Mouse (Mus musculus) cerebellum, postnatal 4 days (tissue): Measurements from ENCODE around the gene Spata22.
"Not testable (repeated sequence)": the region's sequence is repeated elsewhere in the genome, so short reads cannot be mapped to it uniquely, and the experiment has no call there.

Source experiments
- DNase-seq, 2 experiments: peaks; one replicate each; pipeline ENCODE4 v3.0.0; 2022; ENCODE audit warnings: low spot score in 2 of 2, mixed read lengths in 1 of 2

The Spata22 gene

DNA sequence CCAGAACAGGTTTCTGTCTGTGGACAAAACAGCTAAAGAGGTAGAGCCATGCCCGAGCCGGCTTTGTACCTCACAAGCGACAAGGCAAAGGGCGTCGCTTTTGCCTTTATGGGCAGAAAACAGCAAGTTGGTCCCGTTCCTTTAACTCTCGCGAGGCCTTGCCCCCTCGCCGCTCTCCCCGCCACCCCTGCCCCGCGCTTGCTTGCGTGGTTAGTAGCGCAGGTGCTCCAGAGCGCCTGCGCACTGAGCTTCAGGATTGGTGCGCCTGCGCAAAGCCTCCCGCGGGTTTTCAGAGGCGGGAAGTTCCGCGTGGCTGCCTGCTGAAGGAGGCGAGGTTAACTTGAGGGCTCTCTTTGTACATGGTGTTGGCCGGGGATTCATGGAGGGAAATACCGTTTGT, at the start of gene Spata22, which contains the start of the genes Aspa and Gm49340:
Gene Spata22 (plus strand): TSS at position 300 of the 400 bp plus-strand sequence.
Gene Aspa (minus strand): TSS at position 155 of the 400 bp plus-strand sequence.
Gene Gm49340 (plus strand): TSS at position 300 of the 400 bp plus-strand sequence.
- no peak for DNase-seq

DNA sequence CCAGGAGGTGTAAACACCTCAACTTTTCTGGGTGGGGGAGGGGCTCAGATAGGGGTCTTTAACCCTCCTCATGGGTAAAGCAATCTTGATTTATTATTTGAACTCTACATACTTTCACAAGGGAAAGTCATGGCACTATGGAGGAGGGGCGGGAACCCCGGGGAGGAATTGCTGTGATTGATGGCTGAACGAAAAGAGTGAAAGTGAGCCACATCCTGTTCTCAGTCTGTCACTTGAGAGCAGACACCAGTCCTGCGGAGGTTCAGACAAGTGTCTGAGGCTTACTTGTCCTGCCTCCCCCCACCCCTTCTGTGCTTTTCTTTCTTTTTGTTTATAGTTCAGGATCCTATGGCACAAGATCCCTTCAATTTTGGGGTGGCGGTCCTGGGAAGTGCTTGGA, 48.8 kb upstream of the Spata22 start:
- DNase-seq = no peak

DNA sequence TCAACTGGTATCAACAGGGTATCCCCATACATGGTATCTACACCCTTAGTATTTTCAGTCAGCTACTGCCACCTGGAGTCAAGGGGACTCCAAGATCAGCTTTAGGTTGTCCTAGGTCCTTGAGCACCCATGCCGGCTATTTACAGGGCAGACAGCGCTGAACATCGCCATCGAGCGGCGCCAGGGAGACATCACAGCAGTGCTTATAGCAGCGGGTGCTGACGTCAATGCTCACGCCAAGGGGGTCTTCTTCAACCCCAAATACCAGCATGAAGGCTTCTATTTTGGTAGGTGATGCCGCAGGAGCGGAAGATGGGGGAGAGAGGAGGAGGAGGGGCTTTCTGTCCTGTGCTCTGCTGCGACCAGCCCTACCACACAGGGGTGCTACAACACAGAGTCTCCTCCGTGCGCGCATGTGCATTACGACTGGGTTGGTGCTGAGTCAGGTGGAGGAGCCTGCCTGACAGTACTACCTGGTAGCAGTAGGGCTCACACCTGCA, 48.0 kb upstream of the Spata22 start:
- DNase-seq = peak; percentile 39 to 53

DNA sequence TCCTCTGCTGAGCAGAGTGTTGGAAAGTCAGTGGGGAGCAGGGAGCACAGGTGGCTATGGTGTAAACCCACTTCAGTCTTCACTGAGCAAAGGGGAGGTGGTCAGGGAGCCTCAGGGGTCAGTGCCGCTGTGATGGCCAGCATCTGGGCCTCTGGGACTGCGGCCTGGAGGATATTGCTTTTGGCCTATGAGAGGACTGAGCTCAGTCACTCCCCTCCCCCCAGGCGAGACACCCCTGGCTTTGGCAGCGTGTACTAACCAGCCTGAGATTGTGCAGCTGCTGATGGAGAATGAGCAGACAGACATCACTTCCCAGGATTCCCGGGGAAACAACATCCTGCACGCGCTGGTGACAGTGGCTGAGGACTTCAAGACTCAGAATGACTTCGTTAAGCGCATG, 46.2 kb upstream of the Spata22 start:
- DNase-seq = no peak

DNA sequence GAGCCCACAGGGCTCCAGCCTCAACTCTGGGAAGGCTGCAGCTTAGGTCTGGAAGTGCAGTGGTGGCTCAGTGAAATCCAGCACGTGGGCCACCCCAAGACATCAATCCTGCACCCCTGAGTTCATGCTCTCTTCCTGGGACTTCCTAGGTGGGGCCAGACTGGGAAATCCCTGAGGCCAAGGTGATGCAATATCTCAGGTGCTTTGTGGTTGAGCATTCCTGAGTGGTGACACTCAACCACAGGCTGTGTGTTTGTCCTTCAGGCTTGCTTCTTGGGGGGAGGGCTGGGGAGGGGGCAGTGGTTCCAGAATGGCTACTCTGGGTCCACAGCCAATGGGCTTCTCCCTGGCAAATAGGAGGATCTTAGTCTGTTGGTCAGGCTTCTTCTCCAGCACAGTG, 45.6 kb upstream of the Spata22 start:
- DNase-seq = no peak

DNA sequence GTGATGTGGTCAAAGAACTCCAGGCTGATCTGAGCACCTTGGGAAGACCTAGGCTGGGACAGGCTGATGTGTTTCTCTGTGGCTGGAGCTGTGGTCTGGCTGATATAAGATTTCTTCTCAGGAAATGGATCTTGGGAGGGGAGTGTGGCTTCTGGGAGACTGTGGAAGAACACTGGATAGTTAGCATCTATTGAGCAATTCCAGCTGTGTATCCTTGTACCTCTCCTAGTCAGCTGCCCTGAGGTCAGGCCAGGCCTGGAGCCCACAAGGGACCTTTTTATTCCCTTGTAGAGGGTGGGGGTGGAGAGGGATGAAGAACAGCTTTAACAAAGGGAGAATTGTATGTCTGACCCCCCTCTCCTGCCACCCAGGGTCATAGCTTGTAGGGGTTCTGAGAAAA, 45.2 kb upstream of the Spata22 start:
- no peak for DNase-seq

DNA sequence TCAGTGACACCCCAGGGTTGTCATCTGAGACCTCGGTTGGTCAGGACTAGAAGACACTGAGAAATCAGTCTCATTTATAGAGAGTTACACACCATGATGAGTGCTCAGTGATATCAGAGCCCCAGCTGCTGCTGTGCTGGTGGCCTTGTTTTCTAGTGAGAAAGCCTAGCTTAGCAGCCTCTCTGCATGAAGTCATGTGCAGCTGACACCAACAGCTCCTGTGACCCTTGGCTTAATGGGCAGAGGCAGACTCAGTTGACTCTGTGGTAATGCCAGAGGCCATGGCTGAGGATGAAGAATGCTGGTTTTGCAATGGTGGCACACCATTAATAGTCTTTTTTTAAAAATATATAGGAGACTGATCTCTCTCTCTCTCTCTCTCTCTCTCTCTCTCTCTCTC, 39.9 kb upstream of the Spata22 start:
- no peak for DNase-seq

DNA sequence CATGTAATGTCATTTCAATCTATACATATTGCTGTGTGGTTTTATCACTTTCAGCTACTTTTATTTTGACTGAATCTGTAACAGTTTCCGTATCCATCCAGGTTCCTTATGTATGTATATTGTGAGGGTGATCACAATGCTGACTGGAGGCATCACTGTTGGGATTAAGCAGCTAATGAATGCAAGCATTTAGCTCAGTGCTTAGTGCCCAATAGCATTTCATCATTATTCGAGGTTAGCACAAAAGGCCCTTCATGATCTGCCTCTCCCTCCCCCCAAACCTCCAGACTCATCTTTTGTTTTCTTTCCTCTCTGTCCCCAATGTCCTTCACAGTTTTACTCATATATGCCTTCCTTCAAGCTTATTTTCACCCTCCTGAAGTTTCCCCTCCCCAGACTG, 26.4 kb upstream of the Spata22 start:
- DNase-seq = no peak

DNA sequence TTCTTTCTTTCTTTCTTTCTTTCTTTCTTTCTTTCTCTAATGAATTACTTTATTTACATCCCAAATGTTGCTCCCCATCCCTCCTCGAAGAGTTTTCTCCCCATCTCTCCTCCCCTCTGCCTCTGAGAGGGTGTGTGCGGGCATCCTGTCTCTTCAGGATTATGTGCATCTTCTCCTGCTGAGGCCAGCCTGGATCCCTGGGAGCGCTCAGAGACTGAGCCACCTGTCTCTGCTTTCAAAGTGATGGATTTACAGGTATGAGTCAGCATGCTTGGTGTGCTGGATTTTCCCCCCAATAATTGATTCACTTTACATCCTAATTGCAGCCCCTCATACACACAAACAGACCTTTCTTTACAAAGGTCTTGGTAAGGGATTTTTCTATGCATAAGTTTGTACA, 13.6 kb upstream of the Spata22 start:
- DNase-seq = no peak

DNA sequence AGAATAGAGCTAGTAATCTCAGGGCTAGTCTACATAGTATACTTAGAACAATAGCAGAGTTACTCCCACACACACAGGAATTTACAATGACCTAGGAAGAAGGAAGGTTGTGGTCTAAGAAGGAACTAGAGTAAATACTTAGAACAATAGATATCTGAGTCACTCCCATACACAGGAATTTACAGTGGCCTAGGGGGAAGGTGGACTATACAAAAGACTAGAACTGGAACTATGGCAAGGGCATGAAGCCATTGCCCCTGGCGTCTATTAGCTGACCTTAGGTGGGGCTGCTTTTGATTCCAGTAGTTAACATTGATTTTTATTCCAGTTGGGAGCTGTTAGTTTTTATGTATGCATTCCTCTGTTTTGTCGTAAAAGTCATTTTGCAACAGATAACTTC, 11.0 kb upstream of the Spata22 start:
- DNase-seq = not testable (repeated sequence)

GRCm38 (mm10) chr11:73321064-73321463, 8.5 kb upstream of the Spata22 start:
- not testable (repeated sequence) for DNase-seq

DNA sequence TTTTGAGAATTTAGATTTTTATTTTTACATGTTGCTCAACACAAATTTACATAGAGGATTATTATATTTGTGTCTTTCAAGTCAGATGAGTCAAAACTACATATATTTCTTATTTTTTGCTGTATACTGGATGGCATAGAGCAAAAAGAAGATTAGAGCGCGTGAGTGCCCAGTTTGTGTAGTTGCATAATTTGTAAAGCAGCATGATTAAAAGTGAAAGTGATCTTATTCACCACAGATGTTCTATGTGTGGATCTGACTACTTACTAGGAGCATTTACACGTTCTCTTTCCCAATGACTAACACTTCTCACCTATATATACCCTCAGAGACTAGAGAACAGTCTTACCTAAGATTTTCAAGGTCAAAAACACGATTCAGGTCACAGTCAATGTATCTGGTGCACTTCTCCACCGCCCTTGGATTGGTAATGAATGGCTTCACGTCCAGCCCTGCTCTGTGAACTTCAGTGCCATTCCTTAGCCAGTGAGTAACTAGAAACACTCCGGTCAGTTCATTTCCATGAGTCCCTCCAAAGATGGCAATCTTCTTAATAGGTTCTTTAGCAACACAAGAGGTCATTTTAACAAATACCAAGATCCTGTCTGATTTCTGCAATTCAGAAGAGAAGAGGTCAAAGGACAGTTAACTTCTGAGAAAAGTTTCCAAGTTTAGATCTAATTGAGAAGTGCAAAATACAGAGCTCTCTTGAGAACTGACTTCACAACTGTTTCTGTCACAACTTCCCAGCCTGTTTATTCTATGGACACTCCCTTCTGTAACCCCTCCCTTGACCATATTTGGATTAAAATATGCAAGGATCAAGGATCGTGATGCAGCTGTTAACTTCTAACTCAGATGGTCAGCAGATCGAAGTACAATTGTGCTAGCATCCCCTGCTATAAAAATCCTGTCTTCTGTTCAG, 5.4 kb upstream of the Spata22 start:
- no peak for DNase-seq

GRCm38 (mm10) chr11:73326485-73326886, 3.1 kb upstream of the Spata22 start:
- DNase-seq = no peak

DNA sequence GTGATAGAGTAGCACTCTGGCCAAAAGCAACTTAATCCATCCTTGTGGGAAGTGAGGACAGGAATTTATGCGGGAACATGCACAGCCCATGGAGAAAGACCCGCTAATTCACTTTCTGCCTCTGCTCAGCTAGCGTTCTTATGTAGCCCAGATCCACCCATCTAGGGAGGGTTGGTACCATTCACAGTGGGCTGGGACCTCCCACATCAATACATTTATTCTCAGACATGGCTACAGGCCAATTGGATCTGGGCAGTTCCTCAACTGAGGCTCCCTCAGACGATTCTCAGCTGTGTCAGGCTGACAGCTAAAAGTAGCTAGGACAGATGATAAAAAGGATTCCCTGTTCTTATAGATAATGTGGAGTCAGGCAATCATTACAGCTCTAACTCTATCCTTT, 2.2 kb upstream of the Spata22 start:
- DNase-seq = no peak

- no peak for DNase-seq
These were observed 3.8 kb downstream of the Spata22 start for GRCm38 (mm10) chr11:73333357-73333756.

DNA sequence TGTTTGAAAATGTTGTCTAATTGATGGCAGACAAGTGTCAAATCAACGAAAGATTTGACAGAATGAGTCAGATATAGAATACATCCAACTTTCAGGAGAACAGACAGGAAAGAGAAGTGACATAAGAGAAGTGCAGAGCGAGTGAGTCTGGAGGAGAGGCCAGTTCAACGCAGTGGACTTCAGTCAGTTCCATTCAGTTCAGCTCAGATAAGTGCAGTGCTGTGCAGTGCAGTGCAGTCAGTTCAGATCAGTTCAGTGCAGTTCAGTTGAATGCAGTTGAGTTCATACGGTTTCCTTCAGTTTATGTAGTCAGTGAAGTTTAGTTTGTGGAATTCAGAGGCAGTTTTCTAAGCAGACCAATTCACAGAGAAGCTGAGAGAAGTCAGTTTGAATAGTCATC, 7.4 kb downstream of the Spata22 start:
- no peak for DNase-seq

- no peak for DNase-seq
These were observed 20.9 kb downstream of the Spata22 start, which contains the start of gene Olfr20 for GRCm38 (mm10) chr11:73350483-73350882. TSS of gene Olfr20 (plus strand) at chr11:73350783.

- DNase-seq = no peak
These were observed 41.4 kb downstream of the Spata22 start, which contains the start of gene Olfr376 for GRCm38 (mm10) chr11:73370946-73371345. TSS of gene Olfr376 (plus strand) at chr11:73371246.

DNA sequence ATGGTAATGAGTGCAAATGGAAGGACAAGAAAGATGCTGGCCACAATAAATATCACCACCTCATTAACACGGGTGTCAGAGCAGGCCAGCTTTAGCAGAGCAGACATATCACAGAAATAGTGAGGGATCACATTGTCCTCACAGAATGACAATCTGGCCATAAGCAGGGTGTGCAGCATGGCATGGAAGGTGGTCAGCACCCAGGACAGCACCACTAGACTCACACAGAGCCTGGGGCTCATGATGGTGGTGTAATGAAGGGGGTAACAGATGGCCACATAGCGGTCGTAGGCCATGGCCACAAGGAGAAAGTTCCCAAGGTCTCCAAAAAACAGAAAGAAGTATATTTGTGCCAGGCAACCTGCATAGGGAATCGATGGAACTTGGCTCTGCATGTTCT, 65.8 kb downstream of the Spata22 start:
- no peak for DNase-seq
